ENCODE assay signal across 13 mouse cellular contexts in the genomic region with DNA sequence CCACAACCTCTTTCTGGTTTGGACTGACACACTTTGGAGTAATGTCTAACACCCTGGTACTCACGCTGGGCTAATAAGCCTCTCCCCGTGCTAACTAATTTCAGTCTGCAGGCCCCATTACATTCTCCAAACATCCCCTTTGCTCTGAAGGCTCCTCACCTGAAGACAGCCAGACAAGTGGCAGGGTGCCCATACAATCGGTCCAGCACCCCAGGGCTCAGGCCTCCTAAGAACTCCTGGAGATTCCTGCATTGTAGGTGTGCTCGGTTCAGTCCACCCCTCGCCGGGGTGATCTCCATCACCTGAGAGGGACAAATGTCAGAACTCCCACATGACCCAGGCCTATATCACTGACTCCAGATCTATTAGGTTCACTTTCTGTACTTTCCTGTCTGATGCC. TPM values are rescaled to one million over a fixed set of nuclear protein-coding genes. Genes with fewer than 3 reads are reported as not detected.
DNase-seq lines count a peak whose midpoint lies in the region; ATAC-seq lines count a peak whose summit lies in the region.
"Had no signal": no experiment of that assay in that cellular context is flagged by ENCODE, and none has a peak within 500 bp of the region (broad histone marks: within the 10 kb centered on the region; RNA-seq: fewer than 3 reads in every experiment).

No protein-coding gene starts in this region.

- no peak overlapping the region for H3K27ac ChIP-seq in heart, embryonic 15.5 days
- no peak overlapping the region for H3K27ac ChIP-seq in midbrain, embryonic 12.5 days (replicated peaks)
- no peak overlapping the region for H3K27ac ChIP-seq in midbrain, embryonic 11.5 days (ENCODE audit: low read depth, low read length)
- H3K27ac ChIP-seq in hindbrain, embryonic 15.5 days (replicated peaks) = no peak overlapping the region
- no peak overlapping the region for H3K27ac ChIP-seq in neural tube, embryonic 14.5 days (ENCODE audit: low read depth, low read length)

- H3K9me3 ChIP-seq in heart, embryonic 15.5 days (replicated peaks) = no peaks in the 10 kb centered on the region
- no peaks in the 10 kb centered on the region for H3K9me3 ChIP-seq in midbrain, embryonic 12.5 days
- H3K9me3 ChIP-seq in midbrain, embryonic 11.5 days (ENCODE audit: control insufficient read depth, low read length) = no peaks in the 10 kb centered on the region
- H3K9me3 ChIP-seq in hindbrain, embryonic 15.5 days = no peaks in the 10 kb centered on the region
- H3K9me3 ChIP-seq in neural tube, embryonic 14.5 days (ENCODE audit: control insufficient read depth, low read length) = no peaks in the 10 kb centered on the region

- H3K27me3 ChIP-seq in heart, embryonic 15.5 days = no peaks in the 10 kb centered on the region
- H3K27me3 ChIP-seq in midbrain, embryonic 12.5 days = no peaks in the 10 kb centered on the region
- H3K27me3 ChIP-seq in midbrain, embryonic 11.5 days (ENCODE audit: control insufficient read depth, insufficient read depth, low read length) = no peaks in the 10 kb centered on the region
- H3K27me3 ChIP-seq in hindbrain, embryonic 15.5 days = no peaks in the 10 kb centered on the region
- no peaks in the 10 kb centered on the region for H3K27me3 ChIP-seq in neural tube, embryonic 14.5 days (ENCODE audit: control insufficient read depth, insufficient read depth, low read length)

- no peak for DNase-seq in heart, postnatal 36 days
- no peak for DNase-seq in midbrain, embryonic 11.5 days (ENCODE audit: low spot score, missing footprints)
- no peak for DNase-seq in yolk sac, embryonic 10.5 days (ENCODE audit: low spot score)
- no peak for DNase-seq in gastrocnemius, postnatal 14 days
- DNase-seq: adrenal gland, postnatal 14 days; right cerebral cortex, adult 18-20 months had no signal

- H3K4me3 ChIP-seq in heart, embryonic 15.5 days = peak overlapping the region; percentile 69; the same call in 1 of the 2 replicates
- peak overlapping the region; percentile 71; the same call in 1 of the 2 replicates for H3K4me3 ChIP-seq in midbrain, embryonic 12.5 days
- no peak overlapping the region for H3K4me3 ChIP-seq in midbrain, embryonic 11.5 days (ENCODE audit: low read depth, low read length)
- H3K4me3 ChIP-seq in hindbrain, embryonic 15.5 days = no peak overlapping the region
- no peak overlapping the region for H3K4me3 ChIP-seq in neural tube, embryonic 14.5 days (ENCODE audit: low read depth, low read length)

- peaks cover 9% of the 10 kb centered on the region; the same call in 1 of the 2 replicates for H3K36me3 ChIP-seq in heart, embryonic 15.5 days
- H3K36me3 ChIP-seq in midbrain, embryonic 12.5 days = peaks cover 4% of the 10 kb centered on the region; the same call in 1 of the 2 replicates
- no peaks in the 10 kb centered on the region for H3K36me3 ChIP-seq in midbrain, embryonic 11.5 days (ENCODE audit: control insufficient read depth, insufficient read depth, low read length)
- no peaks in the 10 kb centered on the region for H3K36me3 ChIP-seq in hindbrain, embryonic 15.5 days
- H3K36me3 ChIP-seq in neural tube, embryonic 14.5 days (ENCODE audit: control insufficient read depth, insufficient read depth, low read length) = no peaks in the 10 kb centered on the region

- H3K4me1 ChIP-seq in heart, embryonic 15.5 days (replicated peaks) = peaks cover 14% of the 10 kb centered on the region
- peaks cover 17% of the 10 kb centered on the region for H3K4me1 ChIP-seq in midbrain, embryonic 12.5 days
- H3K4me1 ChIP-seq in midbrain, embryonic 11.5 days (ENCODE audit: control insufficient read depth, insufficient read depth, low read length) = peaks cover 11% of the 10 kb centered on the region
- peaks cover 17% of the 10 kb centered on the region for H3K4me1 ChIP-seq in hindbrain, embryonic 15.5 days (replicated peaks)
- H3K4me1 ChIP-seq in neural tube, embryonic 14.5 days (ENCODE audit: control insufficient read depth, insufficient read depth, low read length) = peaks cover 4% of the 10 kb centered on the region; the same call in 1 of the 2 replicates

- intact Hi-C loops in heart, postnatal 36 days (cut with DNase I) = loop anchor here (10.0 kb wide), 1 partner anchor 582 kb away; a partner anchor contains a TSS
- intact Hi-C loops in gastrocnemius, postnatal 14 days (cut with DNase I; ENCODE audit: low total_unique reads) = no loop called here

- 83% methylated on average over 6 of the region's 6 CpGs for WGBS in heart, embryonic 15.5 days
- WGBS in midbrain, embryonic 12.5 days = 91% methylated on average over 6 of the region's 6 CpGs
- WGBS in midbrain, embryonic 11.5 days = 88% methylated on average over 6 of the region's 6 CpGs
- WGBS in hindbrain, embryonic 15.5 days = 90% methylated on average over 6 of the region's 6 CpGs
- 95% methylated on average over 6 of the region's 6 CpGs for WGBS in neural tube, embryonic 14.5 days

- H3K9ac ChIP-seq in heart, embryonic 15.5 days = no peak overlapping the region
- no peak overlapping the region for H3K9ac ChIP-seq in midbrain, embryonic 12.5 days (replicated peaks)
- H3K9ac ChIP-seq in midbrain, embryonic 11.5 days (ENCODE audit: low read length) = no peak overlapping the region
- no peak overlapping the region for H3K9ac ChIP-seq in hindbrain, embryonic 15.5 days
- no peak overlapping the region for H3K9ac ChIP-seq in neural tube, embryonic 14.5 days (replicated peaks; ENCODE audit: low read depth, low read length)

- ATAC-seq in heart, embryonic 15.5 days (replicated peaks; ENCODE audit: insufficient number of reproducible peaks, insufficient read depth, low FRiP score, low read depth) = no peak
- ATAC-seq in midbrain, embryonic 12.5 days (ENCODE audit: low FRiP score, low read depth) = no peak
- no peak for ATAC-seq in midbrain, embryonic 11.5 days (ENCODE audit: low FRiP score)
- no peak for ATAC-seq in hindbrain, embryonic 15.5 days (ENCODE audit: low FRiP score, low read depth)
- ATAC-seq in neural tube, embryonic 14.5 days (ENCODE audit: low read depth) = no peak

- no peak overlapping the region for H3K4me2 ChIP-seq in heart, embryonic 15.5 days
- peak overlapping the region; percentile 89 for H3K4me2 ChIP-seq in midbrain, embryonic 12.5 days (replicated peaks)
- no peak overlapping the region for H3K4me2 ChIP-seq in midbrain, embryonic 11.5 days
- H3K4me2 ChIP-seq in hindbrain, embryonic 15.5 days = peak overlapping the region; percentile 79
- H3K4me2 ChIP-seq in neural tube, embryonic 14.5 days (ENCODE audit: low read depth, low read length) = peak overlapping the region; percentile 83; the same call in 1 of the 2 replicates

RNA-seq across cellular contexts. Expression of a gene that starts 1.0 kb away (rescaled TPM):
- 21.3 and 28.7 TPM in 2 replicates for polyA plus RNA-seq in heart, embryonic 15.5 days (2015; fragmentation: Nextera tagmentation; extraction: Ambion mirVana)
- 10 to 100 TPM; 16.9 to 17.4 TPM for total RNA-seq in heart, postnatal 36 days (2021)
- polyA plus RNA-seq in midbrain, embryonic 12.5 days (2016; fragmentation: Nextera tagmentation; extraction: Ambion mirVana) = 34.0 and 34.9 TPM in 2 replicates
- polyA plus RNA-seq in midbrain, embryonic 11.5 days (2014; fragmentation: Nextera tagmentation; extraction: Ambion mirVana) = 39.3 TPM in 2 replicates
- 23.7 and 24.8 TPM in 2 replicates for polyA plus RNA-seq in hindbrain, embryonic 15.5 days (2015; fragmentation: Nextera tagmentation; extraction: Ambion mirVana)
- polyA plus RNA-seq in neural tube, embryonic 14.5 days (2014; fragmentation: Nextera tagmentation; extraction: Ambion mirVana) = 20.7 and 21.0 TPM in 2 replicates
- 10 to 100 TPM; 16.1 to 19.4 TPM for total RNA-seq in gastrocnemius, postnatal 14 days (2021)

RNA-seq across cellular contexts. Expression of a gene that starts 5.1 kb away (rescaled TPM):
- polyA plus RNA-seq in heart, embryonic 15.5 days (2015; fragmentation: Nextera tagmentation; extraction: Ambion mirVana) = 11.1 and 16.2 TPM in 2 replicates
- 10 to 100 TPM; 31.9 to 33.0 TPM for total RNA-seq in heart, postnatal 36 days (2021)
- polyA plus RNA-seq in midbrain, embryonic 12.5 days (2016; fragmentation: Nextera tagmentation; extraction: Ambion mirVana) = 18.7 and 19.0 TPM in 2 replicates
- 9.8 and 10.5 TPM in 2 replicates for polyA plus RNA-seq in midbrain, embryonic 11.5 days (2014; fragmentation: Nextera tagmentation; extraction: Ambion mirVana)
- polyA plus RNA-seq in hindbrain, embryonic 15.5 days (2015; fragmentation: Nextera tagmentation; extraction: Ambion mirVana) = 15.9 and 17.8 TPM in 2 replicates
- polyA plus RNA-seq in neural tube, embryonic 14.5 days (2014; fragmentation: Nextera tagmentation; extraction: Ambion mirVana) = 10.7 and 11.7 TPM in 2 replicates
- total RNA-seq in gastrocnemius, postnatal 14 days (2021) = 10 to 100 TPM; 15.7 to 16.6 TPM

RNA-seq across cellular contexts. Expression of a gene that starts 29.0 kb away (rescaled TPM):
- 0.22 and 0.23 TPM in 2 replicates for polyA plus RNA-seq in heart, embryonic 15.5 days (2015; fragmentation: Nextera tagmentation; extraction: Ambion mirVana)
- total RNA-seq in heart, postnatal 36 days (2021) = not detected
- polyA plus RNA-seq in midbrain, embryonic 12.5 days (2016; fragmentation: Nextera tagmentation; extraction: Ambion mirVana) = 0.08 TPM in 1 of 2 replicates, not detected in the other
- polyA plus RNA-seq in midbrain, embryonic 11.5 days (2014; fragmentation: Nextera tagmentation; extraction: Ambion mirVana) = 0.14 TPM in 1 of 2 replicates, not detected in the other
- polyA plus RNA-seq in hindbrain, embryonic 15.5 days (2015; fragmentation: Nextera tagmentation; extraction: Ambion mirVana) = 0.17 TPM in 1 of 2 replicates, not detected in the other
- not detected in 2 replicates for polyA plus RNA-seq in neural tube, embryonic 14.5 days (2014; fragmentation: Nextera tagmentation; extraction: Ambion mirVana)
- not detected for total RNA-seq in gastrocnemius, postnatal 14 days (2021)
- total RNA-seq: adrenal gland, postnatal 14 days; layer of hippocampus, adult 18-20 months had no signal
- polyA plus RNA-seq: gonadal fat pad, adult 2 months; macrophage had no signal

RNA-seq across cellular contexts. Expression of a gene that starts 31.9 kb away (rescaled TPM):
- polyA plus RNA-seq in heart, embryonic 15.5 days (2015; fragmentation: Nextera tagmentation; extraction: Ambion mirVana) = 109 and 125 TPM in 2 replicates
- 10 to 100 TPM; 29.3 to 37.4 TPM for total RNA-seq in heart, postnatal 36 days (2021)
- 201 and 218 TPM in 2 replicates for polyA plus RNA-seq in midbrain, embryonic 12.5 days (2016; fragmentation: Nextera tagmentation; extraction: Ambion mirVana)
- polyA plus RNA-seq in midbrain, embryonic 11.5 days (2014; fragmentation: Nextera tagmentation; extraction: Ambion mirVana) = 78.4 and 92.1 TPM in 2 replicates
- 106 and 110 TPM in 2 replicates for polyA plus RNA-seq in hindbrain, embryonic 15.5 days (2015; fragmentation: Nextera tagmentation; extraction: Ambion mirVana)
- polyA plus RNA-seq in neural tube, embryonic 14.5 days (2014; fragmentation: Nextera tagmentation; extraction: Ambion mirVana) = 48.6 and 65.6 TPM in 2 replicates
- 10 to 100 TPM; 20.3 to 23.4 TPM for total RNA-seq in gastrocnemius, postnatal 14 days (2021)

RNA-seq across cellular contexts. Expression of a gene that starts 46.1 kb away (rescaled TPM):
- not detected in 2 replicates for polyA plus RNA-seq in heart, embryonic 15.5 days (2015; fragmentation: Nextera tagmentation; extraction: Ambion mirVana)
- total RNA-seq in heart, postnatal 36 days (2021) = not detected
- not detected in 2 replicates for polyA plus RNA-seq in midbrain, embryonic 12.5 days (2016; fragmentation: Nextera tagmentation; extraction: Ambion mirVana)
- polyA plus RNA-seq in midbrain, embryonic 11.5 days (2014; fragmentation: Nextera tagmentation; extraction: Ambion mirVana) = not detected in 2 replicates
- polyA plus RNA-seq in hindbrain, embryonic 15.5 days (2015; fragmentation: Nextera tagmentation; extraction: Ambion mirVana) = not detected in 2 replicates
- polyA plus RNA-seq in neural tube, embryonic 14.5 days (2014; fragmentation: Nextera tagmentation; extraction: Ambion mirVana) = not detected in 2 replicates
- not detected for total RNA-seq in gastrocnemius, postnatal 14 days (2021)
- total RNA-seq: adrenal gland, postnatal 14 days; layer of hippocampus, adult 18-20 months had no signal
- polyA plus RNA-seq: macrophage had no signal

Comparison
In these comparisons a context has a peak if more than half of its experiments do, and no peak if none do; other contexts are left out.
1. H3K4me2 ChIP-seq: peak in midbrain, embryonic 12.5 days (single experiment), hindbrain, embryonic 15.5 days (single experiment) and neural tube, embryonic 14.5 days (single experiment); none in heart, embryonic 15.5 days (single experiment) and midbrain, embryonic 11.5 days (single experiment).
2. H3K4me3 ChIP-seq: peak in heart, embryonic 15.5 days (single experiment) and midbrain, embryonic 12.5 days (single experiment); none in midbrain, embryonic 11.5 days (single experiment), hindbrain, embryonic 15.5 days (single experiment) and neural tube, embryonic 14.5 days (single experiment).